Mouse (Mus musculus): Measurements from ENCODE around the gene Zfp426.

Gene Zfp426

DNA sequence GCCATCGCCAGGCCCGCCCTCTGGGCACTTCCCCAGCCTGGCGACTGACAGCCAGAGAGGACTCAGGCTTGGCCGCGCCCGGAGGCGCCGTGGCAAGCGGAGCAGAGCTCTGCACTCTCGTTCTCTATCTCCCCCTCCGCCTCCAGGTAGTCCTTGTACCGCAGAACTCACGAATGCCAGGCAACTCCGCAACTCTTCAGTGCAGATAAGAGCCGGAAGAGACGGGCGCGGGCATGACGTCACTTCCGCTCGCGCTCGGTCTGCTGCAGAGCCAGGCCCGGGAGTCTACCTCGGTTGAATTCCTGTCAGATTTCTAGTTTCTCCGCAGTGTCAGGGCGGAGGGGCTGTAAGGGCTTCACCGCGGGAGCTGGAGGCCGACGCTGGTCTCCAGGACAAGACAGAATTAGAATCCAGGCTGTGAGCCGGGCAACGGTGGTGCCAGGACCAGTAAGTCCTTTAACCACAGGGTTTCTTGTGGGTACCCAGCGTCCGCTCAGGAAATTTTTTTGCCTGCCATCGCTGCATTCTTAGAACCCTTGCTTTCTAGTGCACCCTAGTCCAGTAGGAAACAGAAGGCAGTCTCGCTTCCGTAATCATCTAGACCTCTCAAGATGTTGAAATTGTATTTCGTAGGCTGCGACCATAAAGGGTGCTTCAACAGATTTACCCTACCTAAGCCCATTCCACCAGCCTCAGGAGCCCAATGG, at the start of gene Zfp426:
Gene Zfp426 (minus strand): TSS at position 220 of the 707 bp plus-strand sequence.
- peak; percentile 95 for DNase-seq (ENCODE audit: low read depth, low spot score)

GRCm38 (mm10) chr9:20536598-20536997, 44.1 kb upstream of the Zfp426 start:
- DNase-seq (ENCODE audit: low read depth, low spot score) = no peak

GRCm38 (mm10) chr9:20534326-20534926, 41.9 kb upstream of the Zfp426 start:
- no peak for DNase-seq (ENCODE audit: low read depth, low spot score)

- peak; percentile 93 for DNase-seq (ENCODE audit: low read depth, low spot score)
Observed at GRCm38 (mm10) chr9:20521306-20521957, 28.9 kb upstream of the Zfp426 start, which contains the start of gene Zfp266. Zfp266 (minus strand) TSS chr9:20521417.

GRCm38 (mm10) chr9:20520531-20521210, 28.1 kb upstream of the Zfp426 start:
- DNase-seq (ENCODE audit: low read depth, low spot score) = peak; percentile 46

DNA sequence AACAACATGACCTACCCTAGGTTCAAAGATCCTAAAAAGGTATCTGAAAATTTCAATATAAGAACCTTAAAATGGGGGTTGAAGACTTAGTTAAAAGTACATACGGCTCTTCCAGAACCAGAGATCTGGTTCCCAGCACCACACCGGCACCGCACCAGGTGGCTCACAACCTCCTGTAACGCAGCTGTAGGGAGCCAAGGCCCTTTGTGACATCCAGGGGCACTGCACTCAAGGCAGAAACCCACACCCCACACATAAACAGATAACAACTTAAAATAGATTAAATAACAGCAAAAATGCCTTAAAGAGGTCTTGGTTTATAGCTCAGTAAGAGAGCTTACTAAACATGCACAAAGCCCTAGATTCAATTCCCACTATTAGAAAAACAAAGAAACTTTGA, 27.4 kb upstream of the Zfp426 start:
- peak; percentile 38 for DNase-seq (ENCODE audit: low read depth, low spot score)

DNA sequence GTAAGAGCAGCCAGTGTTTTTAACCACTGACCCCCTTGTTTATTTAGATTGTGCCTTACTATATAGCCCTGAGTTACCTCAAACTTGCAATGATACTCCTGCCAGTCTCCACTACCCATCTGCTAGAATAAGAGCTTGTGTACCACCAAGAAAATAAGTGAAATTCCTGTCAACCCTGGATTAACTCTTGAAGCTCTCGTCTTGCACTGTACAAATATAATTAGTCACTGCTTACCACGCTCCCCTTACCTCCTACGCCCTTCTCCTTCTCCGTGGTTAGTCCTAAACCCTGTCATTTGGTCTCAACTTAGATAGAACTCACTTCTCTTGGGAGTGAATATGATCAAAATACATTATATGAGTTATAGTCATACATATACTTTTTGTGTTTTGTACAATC, 26.2 kb upstream of the Zfp426 start:
- no peak for DNase-seq (ENCODE audit: low read depth, low spot score)

GRCm38 (mm10) chr9:20517727-20518126, 25.2 kb upstream of the Zfp426 start:
- no peak for DNase-seq (ENCODE audit: low read depth, low spot score)

- no peak for DNase-seq (ENCODE audit: low read depth, low spot score)
Observed at GRCm38 (mm10) chr9:20514016-20514415, 21.5 kb upstream of the Zfp426 start.

DNA sequence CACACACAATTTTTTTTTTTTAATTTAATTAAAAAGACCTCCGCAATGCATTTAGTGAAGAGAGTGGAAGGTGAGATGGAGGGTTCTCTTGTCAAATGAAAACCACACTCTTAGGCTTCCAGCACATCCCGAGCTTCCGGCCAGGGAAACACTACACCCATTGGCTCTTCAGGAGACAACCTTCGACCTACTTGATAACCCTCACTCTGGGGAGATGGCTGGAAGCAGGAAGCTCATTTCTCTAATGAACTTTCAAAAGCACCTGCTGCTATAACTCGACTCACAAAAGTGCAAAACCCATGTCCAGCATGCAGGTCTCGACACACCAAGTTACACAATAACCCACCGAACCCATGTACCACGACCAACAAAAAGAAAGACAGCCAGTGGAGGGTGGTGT, 20.2 kb upstream of the Zfp426 start:
- DNase-seq (ENCODE audit: low read depth, low spot score) = peak; percentile 55

DNA sequence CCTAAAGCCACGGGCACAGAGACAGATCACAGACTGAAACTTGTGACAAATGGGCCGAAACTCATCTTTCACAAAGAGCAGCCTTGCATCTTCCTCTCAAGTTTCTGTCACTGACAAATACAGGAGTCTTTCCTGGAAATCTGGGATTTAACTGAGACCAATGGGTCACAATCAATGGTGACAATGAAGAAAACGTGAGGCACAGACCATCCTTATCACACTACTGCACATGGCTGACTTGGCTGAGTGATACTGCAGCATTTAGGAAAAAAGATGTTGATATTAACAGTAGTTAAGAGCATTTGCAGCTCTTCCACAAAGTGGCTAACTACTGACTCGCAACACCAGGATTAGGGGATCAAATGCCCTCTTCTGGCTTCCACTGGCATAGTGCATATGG, 19.1 kb upstream of the Zfp426 start:
- no peak for DNase-seq (ENCODE audit: low read depth, low spot score)

DNA sequence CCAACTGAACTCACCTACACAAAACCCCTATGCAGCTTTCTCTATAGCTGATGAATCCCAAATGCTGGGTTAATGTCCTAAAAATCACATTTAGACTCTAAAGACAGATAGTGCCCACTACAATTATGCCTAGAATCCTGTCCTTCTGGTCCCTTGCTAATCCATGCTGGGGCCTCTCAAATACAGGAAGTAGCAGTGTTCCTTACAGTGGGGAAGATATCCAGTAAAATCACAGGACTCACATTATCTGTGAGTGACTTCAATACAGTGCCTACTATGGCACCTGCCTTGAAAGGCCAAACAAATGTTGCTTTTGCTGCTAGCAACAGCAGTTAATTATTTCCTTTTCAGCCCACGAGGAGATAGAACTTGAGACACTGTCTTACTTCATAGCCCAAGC, 17.8 kb upstream of the Zfp426 start:
- DNase-seq (ENCODE audit: low read depth, low spot score) = no peak

GRCm38 (mm10) chr9:20509676-20510075, 17.1 kb upstream of the Zfp426 start:
- no peak for DNase-seq (ENCODE audit: low read depth, low spot score)

- no peak for DNase-seq (ENCODE audit: low read depth, low spot score)
Observed at GRCm38 (mm10) chr9:20504801-20505200, 12.3 kb upstream of the Zfp426 start.

- DNase-seq (ENCODE audit: low read depth, low spot score) = peak; percentile 72
Observed at GRCm38 (mm10) chr9:20493281-20493680, 735 bp upstream of the Zfp426 start.

- DNase-seq (ENCODE audit: low read depth, low spot score) = peak; percentile 53
Observed at GRCm38 (mm10) chr9:20491858-20492526, 554 bp downstream of the Zfp426 start.

DNA sequence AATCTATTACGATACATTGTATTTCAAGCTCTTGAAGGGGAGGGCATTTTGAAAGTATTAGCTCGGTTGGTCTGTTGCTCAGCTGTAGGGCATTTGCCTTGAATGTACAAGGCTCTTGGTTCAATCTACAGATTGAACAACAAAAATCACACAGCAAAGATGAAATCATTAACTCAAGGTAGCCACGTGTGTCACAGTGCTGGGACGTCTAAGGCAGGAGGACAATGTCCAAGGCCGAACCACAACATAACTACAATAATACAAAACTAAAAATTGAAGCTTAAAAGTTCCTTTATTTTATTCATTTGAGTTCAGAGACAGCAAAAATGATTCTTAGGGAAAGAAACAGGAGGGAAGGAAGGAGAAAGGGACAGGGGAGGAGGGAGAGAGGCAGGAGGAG, 3.0 kb downstream of the Zfp426 start:
- DNase-seq (ENCODE audit: low read depth, low spot score) = no peak

GRCm38 (mm10) chr9:20479396-20479795, 13.2 kb downstream of the Zfp426 start:
- no peak for DNase-seq (ENCODE audit: low read depth, low spot score)

DNA sequence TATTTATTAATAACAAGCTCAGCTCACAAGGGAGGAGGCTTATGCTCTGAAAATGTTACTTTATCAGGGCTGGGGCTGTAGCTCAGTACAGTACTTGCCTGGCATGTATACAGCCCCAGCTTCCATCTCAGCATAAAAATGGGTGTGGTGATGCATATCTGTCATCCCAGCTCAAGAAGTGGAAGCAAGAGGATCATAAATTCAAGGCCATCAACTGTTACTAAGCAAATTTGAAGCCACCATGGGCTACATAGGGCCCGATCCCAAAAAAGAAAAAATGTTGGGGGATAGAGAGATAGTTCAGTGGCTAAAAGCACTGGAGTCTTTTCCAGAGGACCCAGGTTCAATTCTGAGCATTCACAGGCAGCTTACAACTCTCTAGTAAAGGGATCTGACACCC, 15.9 kb downstream of the Zfp426 start:
- DNase-seq (ENCODE audit: low read depth, low spot score) = no peak

DNA sequence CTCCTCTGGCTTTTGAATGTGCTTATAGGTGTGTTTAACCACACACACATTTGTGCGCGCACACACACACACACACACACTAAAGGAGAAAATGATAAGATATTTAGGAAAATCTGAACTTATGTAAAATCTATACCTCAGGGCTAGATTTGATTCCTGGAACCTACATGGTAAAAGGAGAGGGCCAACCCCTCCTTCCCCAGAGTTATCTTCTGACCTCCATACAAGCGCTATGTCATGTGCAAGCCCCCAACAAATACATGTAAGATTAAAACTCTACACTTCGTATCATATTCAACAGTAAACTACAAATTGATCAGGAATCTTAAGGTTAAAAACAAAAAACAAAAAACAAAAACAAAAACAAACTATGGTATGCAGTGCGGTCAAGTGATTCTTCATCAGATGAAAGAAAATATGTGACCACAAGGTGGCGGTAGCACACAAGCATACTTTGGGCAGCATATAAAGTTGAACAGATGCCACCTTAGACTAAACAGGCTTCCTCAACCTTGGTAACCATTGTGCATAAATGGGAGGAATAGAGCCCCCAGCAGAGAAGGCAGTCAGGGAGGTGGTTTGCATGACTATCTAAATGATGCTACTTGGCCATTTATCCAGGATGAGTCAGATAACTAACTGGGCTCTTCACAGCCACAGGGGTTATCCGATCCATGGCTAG, 25.6 kb downstream of the Zfp426 start:
- DNase-seq (ENCODE audit: low read depth, low spot score) = peak; percentile 75
